Mouse (Mus musculus) cerebellum, adult 11 months (tissue): ENCODE data around the gene Stmnd1.
"Not testable (repeated sequence)": the region's sequence is repeated elsewhere in the genome, so short reads cannot be mapped to it uniquely, and the experiment has no call there.

Experiments used
- DNase-seq: peaks from one replicate; pipeline ENCODE4 v3.0.0; 2022

The Stmnd1 gene

DNA sequence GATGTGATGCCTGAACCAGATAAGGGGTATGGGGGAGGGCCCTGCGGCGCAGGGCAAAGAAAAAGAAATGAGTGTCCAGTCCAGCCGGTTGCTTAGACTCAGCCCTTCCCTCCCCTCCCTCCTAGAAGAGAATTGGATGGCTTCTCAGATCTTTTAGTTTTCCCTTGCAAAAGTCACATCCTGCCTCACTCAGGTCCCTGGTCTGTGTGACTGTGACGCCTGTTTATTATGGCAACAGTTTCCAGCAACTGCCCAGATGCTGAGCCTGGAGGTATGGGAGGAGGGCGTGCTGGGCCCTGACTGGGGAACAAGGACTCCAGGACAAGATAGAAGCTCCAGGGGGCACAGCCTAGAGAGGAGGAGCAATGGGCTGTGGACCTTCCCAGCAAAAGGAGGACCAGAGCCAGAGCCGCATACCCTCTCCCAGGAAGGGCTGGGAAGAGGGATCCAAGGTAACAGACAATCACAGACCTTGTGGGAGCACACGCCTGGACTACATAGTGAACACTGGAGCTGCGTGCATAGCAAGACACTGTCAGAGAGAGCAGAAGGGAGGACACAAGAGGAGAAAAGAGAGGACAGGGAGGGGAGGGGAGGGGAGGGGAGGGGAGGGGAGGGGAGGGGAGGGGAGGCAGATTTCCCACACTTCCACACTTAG lies at the start of gene Stmnd1:
Gene Stmnd1 (plus strand): TSS at position 269 of the 658 bp plus-strand sequence.
- DNase-seq = no peak

DNA sequence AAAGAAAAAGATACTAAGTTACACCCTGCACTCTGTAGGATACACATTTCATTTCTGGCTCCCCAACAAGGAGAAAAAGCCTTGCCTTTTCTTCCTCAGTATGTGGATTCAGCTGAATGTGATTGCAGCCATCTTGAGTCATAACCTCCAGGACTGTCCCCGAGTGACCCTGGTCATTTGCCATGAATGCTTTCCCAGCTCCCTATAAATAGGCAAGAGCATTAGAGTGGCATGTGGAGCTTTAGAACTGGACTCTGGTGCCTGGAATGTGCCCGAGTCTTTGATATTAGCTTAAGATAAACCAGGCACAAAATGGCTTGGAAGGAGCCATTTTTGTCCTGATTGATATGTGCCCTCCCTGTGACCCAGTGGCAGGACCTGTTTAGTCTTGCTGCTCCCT lies 46.6 kb upstream of the Stmnd1 start:
- DNase-seq = no peak

DNA sequence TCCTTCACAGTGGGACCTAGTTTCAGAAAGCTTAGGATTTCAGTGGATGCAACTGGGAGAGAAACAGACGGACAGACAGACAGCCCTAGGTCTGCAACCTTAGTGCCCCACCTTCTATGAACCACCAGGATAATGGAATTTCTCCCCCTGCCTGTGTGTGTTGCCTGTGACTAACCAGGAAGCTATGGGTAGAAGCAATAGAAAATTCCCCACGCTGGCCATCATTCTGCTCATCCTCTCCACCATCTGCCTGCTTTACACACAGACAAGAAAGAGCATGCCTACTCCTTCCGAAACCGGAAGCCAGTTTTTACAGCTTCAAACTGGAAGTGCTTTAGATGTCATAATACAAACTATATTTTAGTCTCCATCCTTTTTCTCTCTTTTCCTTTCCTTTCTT lies 46.0 kb upstream of the Stmnd1 start:
- DNase-seq = no peak

DNA sequence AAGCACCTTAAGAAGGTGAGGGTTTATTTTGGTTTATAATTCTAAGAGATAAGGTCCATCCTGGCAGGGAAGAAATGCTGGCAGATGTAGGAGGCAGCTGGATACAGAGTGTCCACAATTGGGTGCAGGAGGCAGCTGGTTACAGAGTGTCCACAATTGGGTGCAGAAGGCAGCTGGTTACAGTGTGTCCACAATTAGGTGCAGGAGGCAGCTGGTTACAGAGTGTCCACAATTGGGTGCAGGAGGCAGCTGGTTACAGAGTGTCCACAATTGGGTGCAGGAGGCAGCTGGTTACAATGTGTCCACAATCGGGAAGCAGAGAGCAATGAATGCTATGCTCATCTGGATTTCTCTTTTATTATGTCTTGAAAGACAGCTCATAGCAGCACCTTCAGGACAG lies 44.8 kb upstream of the Stmnd1 start:
- not testable (repeated sequence) for DNase-seq

DNA sequence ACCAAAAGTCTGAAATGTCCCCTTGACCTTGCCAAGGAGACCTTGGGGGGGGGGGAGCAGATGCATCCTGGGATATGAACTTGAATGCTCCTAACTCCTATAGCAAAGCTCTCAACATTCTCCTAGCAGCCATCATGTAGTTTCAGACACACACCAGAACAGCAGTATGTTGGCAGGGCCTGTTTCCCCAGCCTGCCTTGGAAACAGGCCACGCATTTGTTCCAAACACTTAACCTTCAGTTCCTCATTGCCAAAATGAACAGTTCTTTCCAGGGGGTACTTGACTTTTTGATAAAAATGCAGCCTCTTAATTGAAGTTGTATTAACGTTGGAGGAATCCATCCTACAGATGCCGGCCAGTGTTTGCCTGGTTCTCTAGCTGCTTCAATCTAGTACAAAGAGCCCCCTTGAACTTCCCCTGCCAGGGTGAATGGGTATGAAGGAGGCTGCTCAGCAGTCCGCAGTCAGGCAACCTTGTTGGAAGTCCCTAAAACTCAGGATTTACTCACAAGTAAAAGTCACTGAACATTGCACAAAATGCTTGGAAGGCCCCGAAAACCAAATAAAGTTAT lies 41.9 kb upstream of the Stmnd1 start:
- no peak for DNase-seq

DNA sequence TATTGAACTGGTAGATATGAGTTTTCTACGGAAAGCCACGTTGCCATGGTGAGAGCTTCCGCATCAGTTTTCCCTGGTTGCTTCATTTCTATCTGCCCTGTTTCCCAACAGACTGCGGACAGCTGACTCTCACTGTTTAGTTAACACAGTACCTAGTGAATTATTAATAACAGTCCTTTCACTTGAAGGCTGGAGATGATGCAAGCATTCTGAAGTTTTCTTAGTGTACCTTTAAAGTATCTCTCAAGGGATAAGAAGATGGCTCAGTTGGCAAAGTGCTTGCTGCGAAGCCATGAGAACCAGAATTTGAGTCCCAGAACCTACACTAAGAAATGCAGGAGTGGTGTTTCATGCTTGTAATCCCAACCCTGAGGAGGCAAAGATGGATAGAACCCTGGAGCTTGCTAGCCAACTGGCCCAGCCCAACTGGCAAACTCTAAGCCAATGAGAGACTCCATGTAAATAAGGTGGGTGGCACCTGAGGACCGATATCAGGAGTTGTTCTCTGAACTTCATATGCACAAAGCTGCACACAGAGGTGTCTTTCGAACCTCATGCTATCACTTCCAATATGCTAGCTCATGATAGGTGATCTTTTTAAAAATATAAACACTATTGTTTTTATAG lies 35.7 kb upstream of the Stmnd1 start:
- no peak for DNase-seq

DNA sequence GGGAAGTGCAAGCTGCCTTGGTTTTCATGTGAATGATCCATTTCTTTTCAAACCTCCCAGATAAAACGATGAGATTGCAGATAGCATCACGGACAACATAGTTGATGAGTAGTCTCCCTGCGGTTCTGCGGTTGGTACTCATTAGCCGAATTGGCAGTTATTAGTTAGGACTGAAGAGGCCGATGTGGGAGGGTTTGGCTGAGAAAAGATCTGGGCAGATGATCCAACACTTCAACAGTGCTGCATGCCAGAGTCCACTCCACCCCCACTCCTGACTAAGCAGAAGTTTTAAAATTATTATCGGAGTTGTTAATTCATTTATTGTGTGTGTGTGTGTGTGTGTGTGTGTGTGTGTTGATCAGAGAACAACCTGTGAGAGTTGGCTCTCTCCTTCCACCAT lies 34.7 kb upstream of the Stmnd1 start:
- no peak for DNase-seq

DNA sequence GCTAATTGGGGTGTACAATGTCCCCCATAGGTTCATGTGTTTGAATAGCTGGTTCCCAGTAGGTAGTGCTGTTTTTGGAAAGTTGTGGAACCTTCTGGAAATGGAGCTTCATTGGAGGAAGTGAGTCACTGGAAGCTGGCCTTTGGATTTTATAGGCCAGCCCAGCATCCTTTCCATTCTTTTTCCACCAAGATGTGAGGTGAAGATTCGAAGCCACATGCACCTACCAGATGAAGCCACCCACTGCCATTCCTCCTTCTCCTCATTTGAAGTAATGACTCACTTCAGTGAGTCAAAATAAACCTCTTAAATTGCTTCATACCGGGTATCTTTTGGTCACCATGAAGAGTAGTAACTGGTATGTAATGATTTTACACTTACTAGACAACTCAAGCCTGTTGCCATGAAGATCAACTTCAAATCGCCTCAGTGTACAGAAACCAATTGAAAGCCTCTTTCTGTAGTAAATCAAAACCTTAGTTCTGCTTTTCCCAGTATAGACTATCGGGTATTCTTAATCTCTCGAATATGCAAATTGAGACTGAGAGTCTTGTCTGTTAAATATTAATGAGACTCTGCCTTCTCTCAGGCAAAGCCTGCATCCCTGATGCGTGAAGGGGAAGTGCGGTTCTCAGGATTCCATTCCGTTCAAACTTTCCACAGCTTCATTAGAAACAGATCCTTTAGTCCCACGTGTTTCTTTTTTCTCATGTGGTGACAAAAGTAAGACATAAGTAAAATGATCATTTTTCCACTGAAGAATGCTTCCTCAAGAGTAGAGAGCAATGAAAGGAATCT lies 31.9 kb upstream of the Stmnd1 start:
- DNase-seq = no peak

DNA sequence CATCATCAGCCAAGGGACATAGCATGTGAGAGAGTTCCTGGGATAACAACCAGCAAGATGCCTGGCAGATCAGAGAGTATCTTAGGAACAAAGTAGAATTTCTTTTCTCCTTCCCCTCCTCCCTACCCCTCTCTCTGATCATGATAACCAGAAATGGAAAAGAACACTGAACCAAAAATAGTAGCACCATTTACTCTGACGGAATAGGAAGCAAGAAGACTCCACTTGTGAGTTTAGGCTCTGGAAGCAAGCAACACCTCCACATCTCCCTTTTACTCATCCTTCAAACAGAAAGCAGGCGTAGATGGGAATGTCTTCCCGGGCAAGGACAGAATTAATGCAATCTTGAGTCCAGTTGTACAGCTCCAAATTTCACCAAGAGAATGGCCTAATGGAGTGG lies 19.8 kb upstream of the Stmnd1 start:
- no peak for DNase-seq

DNA sequence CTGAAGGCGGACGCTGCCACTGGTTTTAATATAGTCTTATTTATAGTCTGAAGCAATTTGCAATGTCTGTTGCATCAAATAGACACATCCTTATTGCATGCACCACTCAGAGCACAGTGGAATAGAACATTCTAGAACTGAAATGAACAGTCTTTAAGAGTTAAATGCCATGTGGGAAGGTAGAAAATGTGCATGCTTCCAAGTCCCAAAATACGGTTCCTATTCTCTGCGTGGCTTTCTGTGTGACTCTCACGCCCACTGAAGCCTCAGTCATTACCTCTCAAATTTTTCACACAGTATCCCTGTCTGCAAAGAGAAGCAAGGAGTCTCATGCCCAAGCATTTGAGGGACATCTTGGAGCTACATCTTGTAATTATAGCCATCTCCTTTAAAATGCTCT lies 19.4 kb upstream of the Stmnd1 start:
- DNase-seq = no peak

DNA sequence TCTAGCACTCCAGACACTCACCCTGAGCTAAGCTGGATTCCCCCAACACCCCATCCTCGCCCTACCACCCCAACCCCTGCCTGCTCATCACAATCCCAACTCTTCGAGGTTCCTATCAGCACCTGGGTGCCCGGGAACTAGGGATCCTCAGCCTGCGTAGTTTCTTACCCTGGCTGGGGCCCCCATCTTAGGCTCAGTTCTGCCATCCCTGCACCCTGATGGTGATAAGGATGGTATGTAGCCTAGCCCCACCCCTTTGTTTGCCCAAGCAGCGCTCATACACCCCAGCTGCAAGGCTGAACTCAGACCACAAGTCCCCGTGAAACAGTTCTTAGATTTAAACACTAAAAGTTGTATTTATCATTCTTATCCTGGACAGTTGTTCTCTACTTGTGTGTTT lies 17.9 kb upstream of the Stmnd1 start:
- no peak for DNase-seq

DNA sequence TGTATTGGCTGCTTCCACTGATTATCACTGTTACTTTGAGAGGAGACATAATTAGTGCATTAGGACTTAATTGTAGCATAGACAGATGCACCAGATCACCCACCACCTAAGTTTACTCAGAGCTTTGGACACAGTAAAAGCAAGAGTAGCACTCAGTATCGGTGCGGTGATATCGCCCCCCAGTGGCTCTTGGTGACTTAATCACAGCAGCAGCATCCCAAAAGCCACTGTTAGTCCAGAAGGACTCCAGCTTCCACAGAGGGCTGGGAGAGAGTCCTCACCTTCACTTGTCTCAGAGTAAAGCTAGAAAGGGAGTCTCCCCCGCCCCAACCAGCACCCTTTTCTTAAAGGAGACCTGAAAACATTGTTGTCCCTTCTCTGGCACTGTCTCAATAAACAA lies 15.7 kb upstream of the Stmnd1 start:
- DNase-seq = peak; percentile 7

DNA sequence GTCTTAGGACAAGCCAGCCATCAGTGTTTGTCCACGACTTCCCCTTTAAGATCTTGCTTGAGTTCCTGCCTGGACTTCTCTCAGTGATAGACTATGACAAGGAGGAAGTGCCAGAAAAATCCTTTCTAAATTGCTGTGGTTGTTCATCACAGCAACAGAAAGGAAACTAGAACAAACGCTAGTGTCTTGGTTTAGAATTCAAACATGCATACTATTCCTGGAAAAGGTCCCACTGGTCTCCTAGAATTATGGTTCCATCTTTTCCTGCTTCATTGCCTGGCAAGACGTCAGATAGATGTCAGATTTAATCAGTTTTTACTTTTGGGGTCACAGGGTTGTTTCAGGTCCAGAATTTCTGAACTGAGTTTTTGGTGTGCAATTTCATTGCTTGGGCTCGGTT lies 14.0 kb upstream of the Stmnd1 start:
- DNase-seq = no peak

DNA sequence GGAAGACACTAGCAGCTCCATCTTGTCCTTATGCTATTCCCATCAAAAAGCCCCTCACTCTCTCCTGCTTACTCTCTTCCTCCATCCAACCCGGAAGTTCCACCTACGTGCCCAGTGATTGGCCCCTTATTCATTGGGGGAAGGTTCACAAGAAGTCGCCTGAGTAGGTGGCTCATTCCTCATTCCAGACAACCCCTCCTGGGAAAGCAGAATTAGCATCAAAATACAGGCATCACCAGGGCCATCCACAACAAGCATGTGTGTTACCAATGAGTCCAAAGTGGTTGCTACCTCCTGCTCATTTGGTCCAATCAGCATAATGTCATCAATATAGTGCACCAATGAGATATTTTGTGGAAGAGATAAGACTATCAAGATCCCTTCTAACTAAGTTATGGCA lies 12.3 kb upstream of the Stmnd1 start:
- no peak for DNase-seq

DNA sequence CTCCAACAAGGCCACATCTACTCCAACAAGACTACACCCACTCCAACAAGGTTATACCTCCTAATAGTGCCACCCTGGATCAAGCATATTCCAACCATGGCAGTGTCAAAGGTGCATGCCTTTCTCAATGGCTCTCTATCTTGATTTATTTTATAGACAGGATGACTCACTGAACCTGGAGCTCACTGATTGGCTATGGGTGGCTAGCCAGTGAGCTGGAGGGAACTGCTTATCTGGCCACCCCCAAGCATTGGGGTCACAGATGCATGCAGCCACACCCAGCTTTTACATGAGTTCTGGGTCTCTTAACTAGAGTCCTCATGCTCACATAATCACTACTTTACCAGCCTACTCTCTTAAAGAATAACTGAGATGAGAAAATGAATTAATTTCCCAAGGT lies 5.7 kb upstream of the Stmnd1 start:
- no peak for DNase-seq

DNA sequence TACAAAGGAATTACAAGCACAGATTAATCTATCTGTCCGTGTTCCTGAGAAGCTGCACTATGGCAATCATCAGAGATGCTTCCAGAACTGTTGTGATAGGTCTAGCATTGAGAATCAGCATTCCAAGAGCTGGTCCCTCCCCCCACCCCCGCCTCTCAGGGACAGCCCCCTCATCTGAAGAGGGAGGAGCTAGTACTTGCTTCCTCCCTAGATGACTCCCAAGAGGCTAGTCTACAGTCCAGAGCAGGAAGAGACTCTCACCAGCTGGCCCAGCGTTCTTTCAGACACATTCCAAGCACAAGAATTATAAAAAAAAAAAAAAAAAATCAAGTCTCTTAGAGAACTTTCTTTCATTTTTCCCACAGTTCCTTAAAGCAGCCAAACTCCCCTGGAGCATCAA lies 5.2 kb upstream of the Stmnd1 start:
- DNase-seq = no peak

DNA sequence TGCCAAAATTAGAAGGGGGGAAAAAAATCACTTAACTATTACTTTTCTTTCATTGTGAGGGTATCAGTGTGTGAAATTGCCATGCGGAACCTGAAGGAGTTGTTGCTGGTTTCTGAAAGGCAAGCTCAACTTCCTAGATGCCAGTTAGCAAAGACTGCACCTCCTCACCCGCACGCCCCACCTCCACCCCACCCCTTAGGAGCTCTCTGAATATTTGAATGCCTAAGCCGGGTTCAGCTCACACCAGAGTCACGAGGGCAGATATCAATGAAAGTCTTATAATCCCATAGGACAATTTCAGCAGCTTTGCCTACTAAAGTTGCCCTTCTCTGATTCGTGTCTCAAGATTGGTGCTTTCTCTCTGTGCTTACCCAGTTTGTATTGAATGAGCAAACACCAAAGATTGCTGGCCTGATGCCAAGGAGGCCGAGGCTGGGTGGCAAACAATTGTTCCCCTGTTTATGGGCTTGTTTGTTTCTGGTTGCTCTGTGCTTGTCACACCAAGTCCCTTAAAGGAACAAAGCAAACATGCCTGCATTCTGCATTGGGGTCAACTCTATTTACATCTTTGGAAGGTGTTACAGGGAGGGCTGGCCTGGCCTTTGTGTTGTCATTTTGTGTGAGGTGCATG lies 4.6 kb upstream of the Stmnd1 start:
- DNase-seq = peak; percentile 1

DNA sequence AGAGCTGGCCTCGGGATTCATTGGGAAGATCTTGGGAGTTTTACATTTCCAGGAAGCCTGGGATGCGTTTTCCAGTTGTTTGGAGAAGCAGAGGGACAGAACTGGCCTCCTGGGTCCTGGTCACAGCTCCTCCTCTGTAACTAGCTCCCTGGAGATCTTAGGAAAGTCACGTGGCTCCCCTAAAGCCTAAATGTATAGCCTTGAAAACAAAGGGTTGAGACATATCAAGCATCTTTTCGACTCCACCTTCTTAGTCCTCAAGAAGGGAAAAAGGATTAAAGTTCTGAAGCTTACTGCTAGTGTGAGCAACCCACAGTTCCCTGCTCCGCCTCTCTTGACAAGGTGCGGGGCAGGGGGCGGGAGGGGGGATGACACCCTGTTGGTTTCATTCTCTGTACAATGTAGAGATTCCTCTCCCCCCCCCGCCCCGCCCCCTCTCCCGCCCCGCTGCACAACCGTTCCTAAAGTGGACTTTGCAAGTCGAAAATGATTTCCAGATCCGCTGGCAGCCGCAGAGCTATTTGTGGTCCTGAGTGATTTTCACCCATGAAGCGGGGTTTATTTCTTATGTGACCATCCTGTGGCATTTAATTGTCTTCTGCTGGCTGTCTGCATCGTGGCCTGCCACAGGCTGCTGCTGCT lies 589 bp upstream of the Stmnd1 start:
- DNase-seq = no peak

DNA sequence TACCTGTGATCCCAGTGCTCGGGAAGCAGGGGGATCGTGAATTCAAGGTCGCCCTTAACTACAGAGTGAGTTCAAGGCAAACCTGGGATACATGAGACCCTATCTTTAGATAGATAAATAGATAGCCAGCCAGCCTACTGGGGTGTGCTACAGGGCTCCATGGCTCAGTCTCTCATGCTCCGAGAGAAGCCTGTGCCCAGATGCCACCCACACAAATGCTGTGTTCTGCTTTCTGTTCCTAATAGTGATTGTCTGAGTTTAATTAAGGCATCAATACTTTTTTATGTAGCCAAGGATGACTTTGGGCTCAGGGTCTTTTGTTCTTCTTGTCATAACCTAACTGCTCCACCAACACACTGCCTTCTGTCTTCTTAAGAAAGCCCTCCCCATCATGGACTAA lies 2.2 kb downstream of the Stmnd1 start:
- DNase-seq = no peak

DNA sequence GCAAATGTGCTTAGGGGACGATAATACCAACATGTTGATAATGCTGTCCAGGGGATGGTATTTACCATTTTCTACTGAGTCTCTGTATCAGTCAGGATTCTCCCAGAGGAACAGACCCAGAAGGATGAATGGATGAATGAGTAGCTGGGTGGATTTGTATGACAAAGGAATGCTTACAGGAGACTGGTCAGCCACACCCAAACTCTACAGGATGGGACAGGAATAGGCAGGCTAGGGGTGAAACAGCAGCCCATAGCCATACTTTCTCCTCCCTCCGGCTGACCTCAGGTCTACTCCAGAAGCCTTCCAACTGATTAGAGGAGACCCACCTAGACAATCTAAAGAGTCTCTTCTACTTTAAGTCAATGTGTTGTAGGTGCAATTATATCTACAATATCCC lies 9.0 kb downstream of the Stmnd1 start:
- DNase-seq = no peak

DNA sequence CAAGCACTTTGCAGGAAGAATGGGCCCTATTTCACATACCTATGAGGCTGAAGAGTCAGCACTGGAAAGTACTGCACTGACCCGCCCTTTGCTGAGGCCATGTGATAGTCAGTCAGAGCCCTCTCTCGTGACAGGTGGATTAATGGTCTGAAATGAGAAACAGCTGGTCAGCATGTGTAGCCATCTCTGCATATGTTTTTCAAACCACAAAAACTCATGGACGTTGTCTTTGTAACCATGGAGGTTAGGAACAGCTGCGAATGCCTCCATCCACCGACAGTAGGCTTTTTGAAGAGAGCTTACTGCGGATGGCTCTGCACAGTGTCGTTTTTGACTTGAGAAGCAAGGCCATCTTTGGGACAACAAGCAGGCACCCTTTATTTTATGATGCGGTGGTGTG lies 14.3 kb downstream of the Stmnd1 start:
- DNase-seq = no peak

DNA sequence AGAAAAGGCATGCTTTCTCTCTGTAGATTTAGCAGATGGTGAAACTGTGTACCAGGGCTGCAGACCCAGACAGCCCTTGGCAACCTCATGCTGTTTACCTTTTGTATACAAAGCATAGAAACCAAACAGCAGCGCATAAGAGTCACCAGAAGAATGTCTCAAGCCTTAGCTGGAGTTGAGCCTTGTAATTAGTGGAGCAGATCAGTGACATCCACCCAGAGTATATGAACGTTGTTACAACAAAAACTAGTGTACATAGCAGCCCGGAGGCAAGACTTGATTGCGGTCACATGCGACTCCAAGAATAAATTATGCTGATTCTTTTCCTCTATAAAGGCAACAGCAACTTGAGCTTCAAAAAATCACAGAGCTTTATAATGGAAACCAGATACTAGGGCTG lies 14.9 kb downstream of the Stmnd1 start:
- DNase-seq = no peak

DNA sequence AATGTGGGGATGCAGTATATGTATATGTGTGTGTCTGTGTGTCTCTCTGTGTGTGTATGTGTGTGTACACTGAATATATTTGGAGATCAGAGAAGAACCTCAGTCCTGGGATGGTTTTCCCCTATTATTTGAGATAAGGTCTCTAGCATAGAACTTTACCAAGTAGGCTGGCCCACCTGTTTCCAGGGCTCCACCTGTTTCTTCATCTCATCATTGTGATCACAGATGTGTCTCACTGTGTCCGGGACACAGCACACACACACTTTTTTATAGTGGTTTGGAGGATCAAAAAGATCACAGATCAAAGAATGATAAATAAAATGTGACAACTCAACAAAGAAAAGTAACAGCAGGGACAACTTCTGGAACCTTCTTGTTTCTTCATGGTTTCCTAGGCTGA lies 17.0 kb downstream of the Stmnd1 start:
- DNase-seq = no peak
